Mouse (Mus musculus): ENCODE data around the gene Hoxd9.

Hoxd9 gene

GRCm38 (mm10) chr2:74683471-74683951, 14.0 kb upstream of the Hoxd9 start:
- peak in 1 of 2 experiments; percentile 58 for DNase-seq (ENCODE audit: low spot score in 2 of 2)

GRCm38 (mm10) chr2:74684106-74684505, 13.4 kb upstream of the Hoxd9 start:
- no peak for DNase-seq (ENCODE audit: low spot score in 2 of 2)

GRCm38 (mm10) chr2:74685059-74685603, 12.4 kb upstream of the Hoxd9 start:
- DNase-seq (ENCODE audit: low spot score in 2 of 2), result no peak

DNA sequence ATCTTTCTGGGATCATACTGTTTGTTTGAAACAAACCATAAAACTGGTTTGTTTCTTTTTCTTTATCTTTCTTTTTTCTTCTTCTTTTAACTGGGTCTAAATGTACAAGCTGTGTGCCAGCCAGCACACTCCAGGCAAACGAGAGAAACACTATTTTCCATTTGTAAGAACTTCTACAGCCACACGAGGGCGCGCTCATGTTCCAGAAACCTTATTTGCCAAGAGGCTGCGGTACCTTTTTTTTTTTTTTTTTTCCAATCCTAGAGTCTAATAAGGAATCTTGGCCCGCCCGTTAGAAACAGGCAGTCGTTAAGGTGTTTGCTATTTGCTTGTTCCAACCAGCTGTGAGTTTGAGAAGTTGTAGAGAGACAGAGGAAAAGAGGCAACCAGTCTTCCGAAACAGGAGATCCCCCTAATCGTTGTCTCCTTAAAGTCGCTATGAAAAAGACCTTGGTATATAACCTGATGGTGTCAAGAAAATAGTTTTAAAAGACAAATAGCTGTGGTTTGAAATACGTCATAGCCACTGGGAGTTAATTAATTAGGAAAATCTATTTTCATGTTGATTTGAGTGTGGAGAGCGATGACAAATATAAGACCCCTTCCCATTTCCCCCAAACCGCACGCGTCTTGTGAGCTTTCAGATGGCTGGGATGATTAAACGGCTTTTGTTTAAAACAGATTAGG, 11.1 kb upstream of the Hoxd9 start:
- DNase-seq (ENCODE audit: low spot score in 2 of 2), result peak in 1 of 2 experiments; percentile 46

GRCm38 (mm10) chr2:74686988-74687697, 10.4 kb upstream of the Hoxd9 start:
- DNase-seq (ENCODE audit: low spot score in 2 of 2), result no peak

DNA sequence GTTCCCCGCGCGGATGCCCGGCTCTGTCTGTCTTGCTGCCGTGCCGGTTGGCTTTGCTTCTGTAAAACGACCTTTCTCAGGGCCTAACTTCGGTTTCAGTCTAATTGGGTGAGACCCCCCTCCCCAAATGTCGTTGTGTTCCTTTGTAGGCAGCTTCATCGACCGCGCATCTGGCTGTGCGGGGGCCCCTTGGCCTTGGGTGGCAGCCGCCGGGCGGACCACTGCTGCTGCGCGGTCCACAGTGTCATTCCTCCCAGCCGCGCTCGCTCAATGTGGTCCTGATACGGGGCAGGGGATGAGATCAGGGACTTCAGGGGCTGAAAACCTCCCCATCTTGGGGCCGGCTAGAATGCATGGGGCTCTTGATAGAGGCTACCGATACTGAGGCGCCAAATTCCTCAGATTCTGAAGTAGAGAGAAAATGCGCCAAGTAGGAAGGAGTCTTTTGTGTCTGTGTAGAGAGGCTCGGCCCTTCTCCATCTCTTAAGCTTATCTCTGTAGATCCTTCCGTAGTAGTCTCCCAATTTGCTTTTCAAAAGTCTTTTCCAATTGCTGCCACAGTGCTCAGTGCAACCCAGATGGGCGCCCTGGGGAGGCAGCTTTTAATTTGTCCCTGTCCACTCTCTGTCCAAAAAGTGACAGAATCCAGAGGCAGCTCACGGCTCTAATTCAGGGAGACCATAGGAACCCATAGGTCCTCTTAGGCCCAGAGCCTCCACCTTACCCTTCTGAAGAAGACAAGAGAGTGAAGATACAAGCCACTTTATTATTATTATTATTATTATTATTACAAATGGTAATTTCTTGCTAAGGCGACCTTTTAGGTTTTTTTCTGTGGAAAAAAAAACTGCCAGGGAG, 9.6 kb upstream of the Hoxd9 start:
- DNase-seq (ENCODE audit: low spot score in 2 of 2), result peak in 1 of 2 experiments; percentile 24

DNA sequence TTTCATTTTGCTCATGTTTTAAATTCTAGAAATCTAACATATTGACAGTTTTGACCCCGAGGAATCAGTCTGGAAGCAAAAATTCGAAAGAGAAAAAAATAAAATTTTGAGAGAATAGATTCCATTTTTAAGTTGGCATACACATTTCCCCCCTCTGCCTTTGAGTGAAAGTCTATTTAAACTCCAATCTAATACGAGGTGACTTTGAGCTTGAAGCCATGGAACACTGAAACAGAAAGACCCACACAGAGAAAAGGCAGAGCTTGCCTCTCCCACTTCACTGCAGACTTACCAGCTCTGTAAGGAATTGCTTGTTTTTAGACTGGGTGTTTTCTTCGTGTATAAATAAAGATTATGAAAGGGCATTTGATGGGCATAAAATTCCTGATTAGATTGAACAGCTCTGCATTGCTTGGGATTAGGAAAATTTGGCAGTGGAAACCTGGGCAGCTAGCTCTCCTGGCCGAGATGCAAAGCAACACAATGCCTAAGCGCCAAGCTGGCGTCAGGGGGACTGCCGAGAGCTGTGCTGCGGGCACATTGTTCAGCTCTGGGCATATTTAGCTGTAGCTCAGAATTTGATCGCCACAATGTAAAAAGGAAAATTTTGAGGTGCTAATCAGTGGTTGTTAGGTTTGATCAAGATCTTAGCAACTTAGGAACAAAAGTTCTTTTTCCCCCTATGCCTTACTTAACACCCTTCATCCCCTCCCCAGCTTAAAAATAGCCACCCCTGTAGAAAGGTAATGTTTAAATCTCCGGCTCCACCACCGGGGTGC, 8.5 kb upstream of the Hoxd9 start:
- DNase-seq (ENCODE audit: low spot score in 2 of 2), result no peak

- DNase-seq (ENCODE audit: low spot score in 2 of 2), result peak in 1 of 2 experiments; percentile 25
Observed at GRCm38 (mm10) chr2:74689574-74690337, 7.8 kb upstream of the Hoxd9 start.

DNA sequence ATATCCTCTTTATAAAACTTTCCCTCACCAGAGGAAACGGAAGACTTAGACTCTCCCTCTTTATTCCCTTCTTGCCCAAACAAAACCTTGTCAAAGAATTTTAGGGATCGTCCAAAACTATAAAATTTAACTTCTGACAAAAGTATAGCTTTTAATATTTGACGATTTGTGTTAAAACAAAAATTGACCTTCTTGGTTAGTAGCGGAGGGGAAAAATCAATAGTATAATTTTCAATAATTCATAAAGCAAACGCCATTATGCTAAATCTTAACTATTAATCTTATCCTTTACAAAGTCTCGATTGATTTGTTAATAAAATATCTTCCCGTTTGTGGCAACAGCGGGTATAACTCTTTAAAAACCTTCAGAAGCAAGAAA, 7.2 kb upstream of the Hoxd9 start:
- DNase-seq (ENCODE audit: low spot score in 2 of 2), result no peak

DNA sequence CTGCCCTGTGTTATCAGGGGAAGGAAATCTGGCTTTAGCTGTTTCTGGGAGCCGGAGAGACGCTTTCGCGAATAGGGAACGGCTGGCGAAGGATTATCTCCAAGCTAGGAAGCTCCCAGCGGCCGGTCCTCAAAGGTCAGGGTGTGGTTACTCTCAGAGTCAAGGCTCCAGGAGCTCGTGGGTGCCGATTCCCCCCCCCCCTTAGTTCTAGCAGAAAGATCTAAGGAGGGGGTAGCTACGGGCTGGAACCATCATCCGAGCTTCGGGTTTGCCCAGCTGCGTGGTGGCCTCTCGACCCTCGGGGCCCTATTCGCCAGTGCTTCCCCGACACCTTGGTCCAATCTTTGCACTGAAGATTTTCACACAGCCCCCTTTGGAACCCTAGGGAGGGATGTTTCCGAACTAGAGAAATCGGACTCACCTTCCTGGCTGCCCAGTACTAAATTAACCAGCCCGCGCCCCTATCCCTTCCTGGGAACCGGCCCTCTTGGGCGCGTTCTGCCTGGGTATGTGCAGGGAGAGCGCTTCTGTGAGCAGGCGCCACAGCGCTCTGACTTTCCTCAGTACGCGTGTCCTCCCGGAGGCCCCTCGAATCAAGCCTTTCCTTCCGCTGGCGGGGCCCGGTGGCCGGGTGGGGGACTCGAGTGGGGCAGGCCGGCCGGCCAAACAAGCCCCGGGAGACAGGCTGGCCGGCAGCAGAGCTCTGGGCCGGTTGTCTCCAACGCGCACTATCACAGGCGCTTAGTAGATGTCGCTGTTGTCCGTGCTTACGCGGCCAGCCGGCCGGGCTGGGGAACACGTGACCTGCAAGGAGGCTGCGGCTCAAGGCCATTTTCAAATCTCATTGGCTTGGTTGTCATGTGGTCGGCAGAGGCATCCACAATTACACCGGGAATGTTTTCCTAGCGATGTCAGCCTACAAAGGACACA, 6.2 kb upstream of the Hoxd9 start, which contains the start of gene Hoxd10:
TSS of gene Hoxd10 (plus strand) at position 903 of the 930 bp plus-strand sequence.
- DNase-seq (ENCODE audit: low spot score in 2 of 2), result peak in 1 of 2 experiments; percentile 82

GRCm38 (mm10) chr2:74691995-74692807, 5.3 kb upstream of the Hoxd9 start:
- no peak for DNase-seq (ENCODE audit: low spot score in 2 of 2)

DNA sequence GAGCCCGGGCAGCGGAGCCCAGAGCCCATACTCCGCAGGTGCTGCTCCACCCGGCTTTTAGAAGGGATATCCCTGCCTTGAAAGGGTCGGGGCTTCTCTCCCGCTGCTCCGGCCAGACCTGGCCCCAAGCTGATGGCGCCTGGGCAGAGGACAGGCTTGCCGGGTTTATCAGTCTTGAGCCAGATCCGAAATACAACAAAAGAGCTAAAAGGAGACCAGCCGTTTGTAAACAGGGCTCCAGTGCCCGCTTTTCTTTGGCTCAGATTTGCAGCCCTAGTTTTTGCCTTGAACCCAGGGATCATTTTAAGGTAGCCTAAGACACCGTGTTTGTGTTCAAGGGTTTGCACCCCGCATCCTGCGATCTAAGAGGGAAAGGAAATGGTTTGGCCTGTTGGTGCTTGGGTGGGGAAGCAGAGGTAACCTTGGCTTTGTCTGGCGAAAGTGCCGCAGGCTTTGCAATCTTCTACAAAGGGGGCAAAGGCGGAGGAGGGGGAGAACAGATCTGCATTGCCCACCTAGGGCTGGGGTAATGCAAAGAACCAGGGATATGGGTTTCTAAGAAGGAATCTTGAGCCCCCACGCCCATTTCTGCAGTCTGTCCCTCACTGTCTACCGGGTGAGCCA, 4.6 kb upstream of the Hoxd9 start:
- DNase-seq (ENCODE audit: low spot score in 2 of 2), result no peak

GRCm38 (mm10) chr2:74693432-74693827, 4.1 kb upstream of the Hoxd9 start:
- DNase-seq (ENCODE audit: low spot score in 2 of 2), result no peak

DNA sequence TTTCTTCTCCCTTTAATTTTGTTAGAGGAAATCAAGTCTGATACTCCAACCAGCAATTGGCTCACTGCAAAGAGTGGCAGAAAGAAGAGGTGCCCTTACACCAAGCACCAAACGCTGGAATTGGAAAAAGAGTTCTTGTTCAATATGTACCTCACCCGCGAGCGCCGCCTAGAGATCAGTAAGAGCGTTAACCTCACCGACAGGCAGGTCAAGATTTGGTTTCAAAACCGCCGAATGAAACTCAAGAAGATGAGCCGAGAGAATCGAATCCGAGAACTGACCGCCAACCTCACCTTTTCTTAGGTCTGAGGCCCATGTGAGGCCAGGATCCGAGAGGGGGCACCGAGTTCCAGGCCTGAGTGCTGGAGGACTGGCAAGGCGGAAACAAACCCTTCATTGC, 3.5 kb upstream of the Hoxd9 start:
- DNase-seq (ENCODE audit: low spot score in 2 of 2), result no peak

- DNase-seq (ENCODE audit: low spot score in 2 of 2), result no peak
Observed at GRCm38 (mm10) chr2:74695383-74695782, 2.1 kb upstream of the Hoxd9 start.

DNA sequence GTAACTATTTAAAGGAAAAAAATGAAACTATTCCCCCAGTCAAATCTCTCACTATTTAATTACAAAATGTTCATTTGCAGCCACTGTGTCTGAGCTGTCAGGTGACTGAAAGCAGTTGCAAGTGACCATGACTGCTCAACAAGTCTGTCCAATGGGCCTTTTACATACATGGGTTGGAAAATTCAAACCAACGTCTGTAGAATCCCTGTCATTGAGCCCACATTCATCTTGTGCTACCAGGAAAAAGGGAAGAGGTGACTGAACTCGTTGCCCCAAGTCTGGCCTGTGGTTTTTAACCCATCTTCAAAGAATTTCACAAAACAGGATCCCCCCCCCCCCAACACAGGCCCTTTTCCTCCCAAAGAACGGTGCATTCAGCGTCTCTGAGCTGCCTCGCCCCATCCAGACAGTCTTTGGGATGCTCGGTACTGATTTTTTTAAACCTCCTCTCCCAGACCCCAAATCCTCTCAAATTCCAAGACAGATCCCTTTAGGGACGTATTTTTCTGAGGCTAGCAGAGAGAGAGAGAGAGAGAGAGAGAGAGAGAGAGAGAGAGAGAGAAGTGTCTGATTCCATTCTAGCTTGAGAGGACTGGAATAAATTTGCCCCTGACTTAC, 1.6 kb upstream of the Hoxd9 start:
- DNase-seq (ENCODE audit: low spot score in 2 of 2), result no peak
